Mouse (Mus musculus) lung, embryonic 16.5 days (tissue): Measurements from ENCODE around the gene Tnf. TPM values are rescaled to one million over a fixed set of nuclear protein-coding genes. Genes with fewer than 3 reads are reported as not detected.

ENCODE experiments used
- ATAC-seq: fragments of 200-750 bp; cut with Nextera tagmentation; 2 replicates; pipeline ENCODE4 v1.8.0; 2017; ENCODE audit warnings: low read depth, mild to moderate bottlenecking, moderate library complexity
- H3K27ac ChIP-seq: fragments of 300-500 bp; sonication (generic); 2 replicates; pipeline ENCODE4 v1.5.1; 2014; ENCODE audit warnings: mild to moderate bottlenecking, control low read depth, low read length
- H3K27me3 ChIP-seq: fragments of 300-500 bp; sonication (generic); 2 replicates; pipeline ENCODE4 v1.6.1; 2014; ENCODE audit warnings: low read depth, low read length, mixed read lengths; ENCODE audit not compliant: control insufficient read depth, insufficient read depth
- H3K36me3 ChIP-seq: fragments of 300-500 bp; sonication (generic); 2 replicates; pipeline ENCODE4 v1.6.1; 2014; ENCODE audit warnings: low read length; ENCODE audit not compliant: control insufficient read depth, insufficient read depth
- H3K4me1 ChIP-seq: fragments of 300-500 bp; sonication (generic); replicated peaks from 2 replicates; pipeline ENCODE4 v1.6.1; 2014; ENCODE audit warnings: low read length, mixed read lengths; ENCODE audit not compliant: control insufficient read depth, insufficient read depth
- H3K4me2 ChIP-seq: fragments of 300-500 bp; sonication (generic); 2 replicates; pipeline ENCODE4 v1.6.1; 2014; ENCODE audit warnings: low read depth, low read length, control low read depth
- H3K4me3 ChIP-seq: fragments of 300-500 bp; sonication (generic); 2 replicates; pipeline ENCODE4 v1.5.1; 2014; ENCODE audit warnings: mild to moderate bottlenecking, low read length, control low read depth
- H3K9ac ChIP-seq: fragments of 300-500 bp; sonication (generic); 2 replicates; pipeline ENCODE4 v1.6.1; 2014; ENCODE audit warnings: low read length, control low read depth
- H3K9me3 ChIP-seq: fragments of 300-500 bp; sonication (generic); 2 replicates; pipeline ENCODE4 v1.6.1; 2016; ENCODE audit warnings: low read length; ENCODE audit not compliant: control insufficient read depth
- WGBS: fragments of 180-500 bp; shearing (Covaris S2); extraction: QIAGEN DNeasy Blood & Tissue Kit; methylation state at CpG from one replicate; pipeline ENCODE4 v1.1.7; 2014; 5-methylcytosine and 5-hydroxymethylcytosine counted together
- polyA plus RNA-seq: library from polyadenylated mRNA; unstranded; fragments of >200 nt; fragmentation: Nextera tagmentation; extraction: Ambion mirVana; gene quantifications from 2 replicates; pipeline ENCODE4 v1.2.1, GENCODE M21; 2015

Tnf gene
- polyA plus RNA-seq = 0.09 and 0.24 TPM in 2 replicates

DNA sequence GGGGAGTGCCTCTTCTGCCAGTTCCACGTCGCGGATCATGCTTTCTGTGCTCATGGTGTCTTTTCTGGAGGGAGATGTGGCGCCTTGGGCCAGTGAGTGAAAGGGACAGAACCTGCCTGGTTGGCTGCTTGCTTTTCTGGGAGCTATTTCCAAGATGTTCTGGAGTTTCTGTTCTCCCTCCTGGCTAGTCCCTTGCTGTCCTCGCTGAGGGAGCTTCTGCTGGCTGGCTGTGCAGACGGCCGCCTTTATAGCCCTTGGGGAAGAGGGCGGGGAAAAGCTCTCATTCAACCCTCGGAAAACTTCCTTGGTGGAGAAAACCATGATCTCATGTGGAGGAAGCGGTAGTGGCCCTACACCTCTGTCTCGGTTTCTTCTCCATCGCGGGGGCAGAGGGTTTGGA lies at the start of gene Tnf:
TSS of gene Tnf (minus strand) at position 221 of the 400 bp plus-strand sequence.
- H3K9ac ChIP-seq = no peak within 1 kb of the TSS
- H3K4me1 ChIP-seq = no peaks in the 10 kb centered on the region
- no peak within 1 kb of the TSS; the same call in 1 of the 2 replicates for H3K4me2 ChIP-seq
- H3K27ac ChIP-seq = no peak within 1 kb of the TSS
- H3K9me3 ChIP-seq = no peaks in the 10 kb centered on the region
- H3K4me3 ChIP-seq = no peak within 1 kb of the TSS
- H3K27me3 ChIP-seq = peaks cover 19% of the 10 kb centered on the region
- H3K36me3 ChIP-seq = no peaks in the 10 kb centered on the region
- ATAC-seq = peak; percentile 34; the same call in 1 of the 2 replicates
- WGBS = 31% methylated on average over 13 of the region's 13 CpGs

DNA sequence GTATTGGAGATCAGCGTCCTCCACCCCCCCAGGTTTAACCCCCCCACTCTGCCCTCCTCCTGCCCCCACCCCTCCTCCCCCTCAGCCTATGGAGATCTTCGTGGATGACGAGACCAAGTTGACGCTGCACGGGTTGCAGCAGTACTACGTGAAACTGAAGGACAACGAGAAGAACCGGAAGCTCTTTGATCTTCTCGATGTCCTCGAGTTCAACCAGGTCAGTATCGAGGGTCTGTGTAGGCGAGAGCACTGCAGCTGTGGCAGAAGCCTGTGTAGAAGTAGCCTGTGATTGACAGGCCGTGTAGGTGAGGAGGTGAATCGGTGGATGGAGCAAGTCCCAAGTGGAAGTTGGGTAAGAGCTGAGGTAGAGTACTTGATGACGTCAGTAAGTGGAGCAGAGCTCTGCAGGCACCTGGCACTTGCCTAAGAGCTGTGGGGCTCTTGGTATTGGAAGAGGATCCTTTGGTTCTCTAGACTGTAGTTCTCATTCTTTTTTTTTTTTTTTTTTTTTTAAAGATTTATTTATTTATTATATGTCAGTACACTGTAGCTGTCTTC lies 49.4 kb upstream of the Tnf start:
- Histone ChIP-seq H3K36me3 (peaks cover 71% of the 10 kb centered on the region), H3K27me3 (no peaks in the 10 kb centered on the region), H3K9me3 (no peaks in the 10 kb centered on the region), H3K4me1 (no peaks in the 10 kb centered on the region), H3K4me3 (no peak overlapping the region), H3K27ac (no peak overlapping the region), H3K4me2 (no peak overlapping the region), H3K9ac (no peak overlapping the region)
- peak; percentile 66 for ATAC-seq
- 55% methylated on average over 15 of the region's 15 CpGs for WGBS

DNA sequence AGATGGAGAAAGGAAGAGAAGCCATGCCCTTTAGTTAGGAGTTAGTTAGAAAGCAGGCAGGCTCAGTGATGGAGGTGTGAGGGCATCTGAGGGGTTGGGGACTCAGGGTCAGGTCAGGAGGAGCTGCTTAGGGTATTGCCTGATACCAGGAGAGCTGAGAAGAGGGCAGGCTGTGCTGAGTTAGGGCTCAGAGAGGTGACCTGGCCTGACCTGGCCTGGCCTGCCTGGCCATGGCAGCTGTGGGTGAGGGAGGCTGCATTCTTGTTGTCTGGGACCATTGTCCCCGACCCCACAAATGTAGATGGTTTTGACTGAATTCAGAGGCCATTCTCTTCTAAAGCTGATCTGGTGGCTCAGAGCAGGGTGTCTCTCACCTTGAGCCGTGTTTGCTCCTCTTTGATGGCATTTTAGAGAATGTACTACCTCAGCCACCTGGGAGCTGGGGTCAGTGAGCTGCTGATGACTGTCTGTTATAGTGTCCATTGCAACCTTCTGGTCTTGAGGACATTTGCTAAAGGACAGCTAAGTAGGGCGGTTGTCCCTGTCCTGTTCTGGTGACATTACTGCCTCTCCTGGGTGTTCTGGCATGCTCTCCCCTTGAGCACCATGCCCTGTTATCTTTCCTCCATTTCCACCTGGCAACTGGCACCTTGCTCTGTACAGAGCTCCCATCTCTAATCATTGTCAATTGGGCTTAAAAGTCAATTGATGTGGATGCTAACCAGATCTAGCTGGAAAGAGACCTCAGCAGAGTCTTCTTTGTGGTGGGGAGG lies 48.7 kb upstream of the Tnf start:
- ATAC-seq = no peak
- WGBS = 89% methylated on average over 3 of the region's 3 CpGs
- H3K9ac ChIP-seq = no peak overlapping the region
- H3K27me3 ChIP-seq = no peaks in the 10 kb centered on the region
- no peak overlapping the region for H3K27ac ChIP-seq
- no peaks in the 10 kb centered on the region for H3K9me3 ChIP-seq
- H3K4me2 ChIP-seq = no peak overlapping the region
- H3K4me1 ChIP-seq = no peaks in the 10 kb centered on the region; the same call in 1 of the 2 replicates
- peaks cover 78% of the 10 kb centered on the region for H3K36me3 ChIP-seq
- H3K4me3 ChIP-seq = no peak overlapping the region

DNA sequence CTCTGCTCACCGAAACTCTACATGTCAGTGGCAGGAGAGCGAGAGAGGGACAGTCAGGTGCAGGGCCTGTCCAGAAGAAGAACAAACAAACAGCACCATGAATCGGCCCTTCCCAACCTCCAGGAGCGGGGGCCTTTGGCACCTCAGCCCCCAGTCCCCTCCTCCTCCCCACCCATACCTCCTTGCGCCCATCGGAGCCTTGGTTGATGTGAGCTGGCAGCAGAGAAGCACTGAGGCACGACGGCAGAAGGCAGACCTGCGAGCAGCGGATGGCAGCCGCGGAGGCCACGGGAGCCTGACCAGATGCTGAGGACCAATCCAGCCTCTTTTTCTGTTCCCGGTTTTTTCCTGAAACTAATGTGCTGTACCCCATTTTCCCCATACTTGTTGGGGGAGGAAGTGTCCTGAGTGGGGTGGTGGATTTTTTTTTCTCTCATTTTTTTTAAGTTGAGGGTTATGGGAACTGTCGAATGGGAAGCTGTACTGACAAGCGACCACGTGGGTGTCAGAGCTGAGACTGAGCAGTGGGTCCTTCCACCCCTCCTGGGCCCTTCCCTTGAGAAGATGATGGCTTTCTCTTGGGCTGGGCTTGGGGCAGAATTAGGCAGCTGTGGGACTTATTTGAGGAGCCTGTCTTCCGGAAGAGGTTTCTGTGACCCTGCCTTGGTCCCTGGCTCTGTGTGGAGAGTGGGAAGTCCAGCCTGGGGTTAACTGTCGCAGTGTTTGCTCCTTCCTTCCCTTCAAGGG lies 47.8 kb upstream of the Tnf start:
- no peak overlapping the region for H3K9ac ChIP-seq
- H3K4me3 ChIP-seq = no peak overlapping the region
- no peaks in the 10 kb centered on the region for H3K9me3 ChIP-seq
- H3K27ac ChIP-seq = no peak overlapping the region
- WGBS = 83% methylated on average over 19 of the region's 19 CpGs
- ATAC-seq = no peak
- peaks cover 82% of the 10 kb centered on the region for H3K36me3 ChIP-seq
- H3K4me2 ChIP-seq = no peak overlapping the region
- peaks cover 8% of the 10 kb centered on the region for H3K4me1 ChIP-seq
- H3K27me3 ChIP-seq = no peaks in the 10 kb centered on the region

DNA sequence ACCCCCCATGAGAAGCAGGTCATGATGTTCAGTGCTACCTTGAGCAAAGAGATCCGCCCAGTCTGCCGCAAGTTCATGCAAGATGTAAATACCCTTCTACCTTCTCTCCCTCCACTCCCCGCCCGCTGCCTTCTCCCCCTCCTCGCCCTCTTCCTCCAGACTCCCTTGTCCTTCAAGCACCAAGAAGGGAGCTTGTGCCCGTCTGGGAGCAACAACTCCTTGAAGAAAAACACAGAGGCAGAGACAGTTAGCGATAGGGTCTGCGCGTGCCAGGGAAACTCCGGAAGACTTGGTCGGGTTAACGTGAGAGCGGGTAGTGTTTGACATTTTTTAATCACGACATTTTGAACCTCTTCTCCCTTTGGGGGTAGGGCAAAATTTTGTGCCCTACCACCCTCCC lies 47.2 kb upstream of the Tnf start:
- WGBS = 74% methylated on average over 14 of the region's 14 CpGs
- H3K9ac ChIP-seq = no peak overlapping the region
- H3K36me3 ChIP-seq = peaks cover 88% of the 10 kb centered on the region
- H3K27me3 ChIP-seq = no peaks in the 10 kb centered on the region
- no peaks in the 10 kb centered on the region for H3K9me3 ChIP-seq
- H3K4me2 ChIP-seq = no peak overlapping the region
- no peak overlapping the region for H3K27ac ChIP-seq
- peaks cover 14% of the 10 kb centered on the region for H3K4me1 ChIP-seq
- no peak for ATAC-seq
- H3K4me3 ChIP-seq = no peak overlapping the region

DNA sequence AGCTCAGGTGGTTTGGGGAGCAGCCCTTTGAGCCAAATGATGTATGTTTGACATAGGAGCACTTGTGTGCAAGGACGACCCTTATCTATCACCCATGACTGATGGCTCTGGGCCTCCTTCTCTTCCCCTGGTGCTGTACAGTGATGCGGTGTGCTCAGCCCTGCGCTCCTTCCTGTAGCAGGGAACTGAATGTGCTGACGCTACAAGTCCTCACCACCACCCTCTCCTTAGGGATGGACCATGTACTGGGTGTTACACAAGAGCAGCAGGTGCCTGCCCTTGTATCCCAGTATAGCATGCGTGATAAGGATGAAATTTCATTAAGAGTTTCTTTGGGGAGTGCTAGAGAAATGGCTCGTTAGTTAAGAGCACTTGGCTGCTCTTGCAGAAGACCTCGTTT lies 45.3 kb upstream of the Tnf start:
- Histone ChIP-seq H3K27ac (no peak overlapping the region), H3K9ac (no peak overlapping the region), H3K9me3 (no peaks in the 10 kb centered on the region), H3K4me1 (peaks cover 23% of the 10 kb centered on the region), H3K36me3 (peaks cover 80% of the 10 kb centered on the region), H3K4me3 (no peak overlapping the region), H3K27me3 (no peaks in the 10 kb centered on the region), H3K4me2 (no peak overlapping the region)
- ATAC-seq = no peak
- WGBS = 75% methylated on average over 7 of the region's 7 CpGs

DNA sequence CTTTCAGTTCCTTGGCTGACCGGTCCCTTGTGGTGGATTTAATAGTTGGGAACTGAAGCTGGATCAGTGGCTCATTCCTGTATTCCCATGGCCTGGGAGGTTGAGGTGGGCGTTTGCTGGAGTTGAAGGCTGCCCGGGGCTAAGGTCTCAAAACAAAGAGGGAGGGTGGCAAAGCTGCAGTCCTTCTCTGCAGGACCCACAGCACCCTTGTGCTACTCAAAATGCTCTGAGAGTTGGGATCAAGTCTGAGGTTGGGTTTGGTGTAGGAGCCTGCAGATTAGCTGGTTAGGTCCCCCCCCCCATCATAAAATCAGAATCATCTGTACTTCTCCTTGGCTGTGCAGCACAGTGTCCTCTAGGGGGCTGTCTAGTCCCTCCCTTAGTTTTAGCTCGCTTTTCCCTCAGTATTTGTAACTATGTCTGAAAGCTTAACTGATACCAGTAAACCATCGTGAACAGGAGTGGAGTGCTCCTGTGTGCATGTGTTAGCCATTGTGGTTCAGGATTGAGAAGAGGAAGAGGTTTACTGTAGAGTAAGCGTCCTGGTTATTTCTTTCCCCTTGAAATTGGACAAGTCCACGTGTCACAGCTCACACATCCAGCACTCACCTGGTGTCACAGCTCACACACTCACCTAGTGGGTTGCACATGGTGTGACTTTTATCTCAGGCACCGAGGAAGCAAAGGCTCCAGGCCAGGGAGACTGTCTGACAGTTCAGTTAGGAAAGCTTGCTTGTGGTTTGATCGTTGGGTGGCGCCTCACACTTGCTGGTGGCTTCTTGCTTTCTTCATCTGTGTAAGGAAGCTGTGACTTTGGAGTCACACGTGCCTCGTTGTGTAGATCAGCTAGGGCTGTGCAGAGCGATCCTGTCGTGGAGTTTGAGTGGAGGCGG lies 44.2 kb upstream of the Tnf start:
- Histone ChIP-seq H3K9ac (no peak overlapping the region), H3K9me3 (no peaks in the 10 kb centered on the region), H3K27me3 (no peaks in the 10 kb centered on the region), H3K4me3 (no peak overlapping the region), H3K4me1 (peaks cover 23% of the 10 kb centered on the region), H3K27ac (no peak overlapping the region), H3K36me3 (peaks cover 71% of the 10 kb centered on the region), H3K4me2 (no peak overlapping the region)
- WGBS = 67% methylated on average over 15 of the region's 15 CpGs
- no peak for ATAC-seq

DNA sequence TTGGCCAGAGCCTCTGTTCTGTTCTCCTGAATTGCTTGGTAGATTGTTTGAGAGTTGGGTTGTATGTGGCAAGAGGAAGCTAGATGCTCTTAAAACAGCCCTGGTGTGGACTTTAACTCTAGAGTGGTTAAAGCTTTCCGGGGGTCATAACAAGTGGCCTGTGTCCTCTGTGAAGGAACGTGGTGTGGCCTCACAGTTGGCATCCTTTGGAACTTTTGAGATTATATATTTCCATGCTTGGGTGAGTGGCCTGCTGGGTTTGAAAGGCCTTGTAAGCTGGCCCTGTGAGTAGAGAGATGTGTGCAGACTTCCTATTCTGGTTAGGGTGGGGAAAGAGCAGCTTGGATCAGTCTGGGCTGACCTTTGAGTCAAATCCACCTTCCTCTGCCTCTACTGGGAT lies 43.2 kb upstream of the Tnf start:
- H3K27ac ChIP-seq = no peak overlapping the region
- 47% methylated on average over 2 of the region's 2 CpGs for WGBS
- no peaks in the 10 kb centered on the region for H3K9me3 ChIP-seq
- H3K36me3 ChIP-seq = peaks cover 61% of the 10 kb centered on the region
- H3K4me2 ChIP-seq = peak overlapping the region; percentile 89; the same call in 1 of the 2 replicates
- peaks cover 32% of the 10 kb centered on the region for H3K4me1 ChIP-seq
- H3K9ac ChIP-seq = no peak overlapping the region
- H3K4me3 ChIP-seq = no peak overlapping the region
- H3K27me3 ChIP-seq = no peaks in the 10 kb centered on the region
- no peak for ATAC-seq
